Mouse (Mus musculus) heart, embryonic 13.5 days (tissue): ENCODE measurements at regions not wholly inside any gene's neighbourhood (a gene's known extent, or its start where the extent isn't known, plus 50 kb on each side); places are given as distances from the start of the nearest gene placed in this dataset.
A peak's percentile ranks its signal among the peaks of the same experiment; 100 is the strongest.

ENCODE experiments used
- ATAC-seq: fragments of 200-750 bp; cut with Nextera tagmentation; 2 replicates; pipeline ENCODE4 v1.8.0; 2017; ENCODE audit warnings: moderate TSS enrichment; ENCODE audit not compliant: insufficient number of reproducible peaks, low FRiP score, low TSS enrichment; ENCODE audit errors: extremely low read depth
- H3K27ac ChIP-seq: fragments of 300-500 bp; sonication (generic); replicated peaks from 2 replicates; pipeline ENCODE4 v1.5.1; 2015; ENCODE audit warnings: moderate library complexity, mild to moderate bottlenecking, inconsistent platforms
- H3K27me3 ChIP-seq: fragments of 300-500 bp; sonication (generic); replicated peaks from 2 replicates; pipeline ENCODE4 v1.6.1; 2015; ENCODE audit warnings: mild to moderate bottlenecking, inconsistent platforms
- H3K36me3 ChIP-seq: fragments of 300-500 bp; sonication (generic); 2 replicates; pipeline ENCODE4 v1.6.1; 2015; ENCODE audit warnings: mild to moderate bottlenecking, inconsistent platforms
- H3K4me1 ChIP-seq: fragments of 300-500 bp; sonication (generic); 2 replicates; pipeline ENCODE4 v1.6.1; 2015; ENCODE audit warnings: inconsistent platforms
- H3K4me2 ChIP-seq: fragments of 300-500 bp; sonication (generic); 2 replicates; pipeline ENCODE4 v1.6.1; 2015; ENCODE audit warnings: inconsistent platforms, mild to moderate bottlenecking, moderate library complexity
- H3K4me3 ChIP-seq: fragments of 300-500 bp; sonication (generic); 2 replicates; pipeline ENCODE4 v1.5.1; 2015; ENCODE audit warnings: moderate library complexity, mild to moderate bottlenecking, inconsistent platforms
- H3K9ac ChIP-seq: fragments of 300-500 bp; sonication (generic); 2 replicates; pipeline ENCODE4 v1.6.1; 2015; ENCODE audit warnings: inconsistent platforms, mild to moderate bottlenecking, moderate library complexity
- H3K9me3 ChIP-seq: fragments of 300-500 bp; sonication (generic); 2 replicates; pipeline ENCODE4 v1.6.1; 2016; ENCODE audit warnings: inconsistent platforms
- WGBS: fragments of 180-500 bp; shearing (Covaris S2); methylation state at CpG from one replicate; pipeline ENCODE4 v1.1.7; 2015; ENCODE audit warnings: mixed read lengths; 5-methylcytosine and 5-hydroxymethylcytosine counted together

DNA sequence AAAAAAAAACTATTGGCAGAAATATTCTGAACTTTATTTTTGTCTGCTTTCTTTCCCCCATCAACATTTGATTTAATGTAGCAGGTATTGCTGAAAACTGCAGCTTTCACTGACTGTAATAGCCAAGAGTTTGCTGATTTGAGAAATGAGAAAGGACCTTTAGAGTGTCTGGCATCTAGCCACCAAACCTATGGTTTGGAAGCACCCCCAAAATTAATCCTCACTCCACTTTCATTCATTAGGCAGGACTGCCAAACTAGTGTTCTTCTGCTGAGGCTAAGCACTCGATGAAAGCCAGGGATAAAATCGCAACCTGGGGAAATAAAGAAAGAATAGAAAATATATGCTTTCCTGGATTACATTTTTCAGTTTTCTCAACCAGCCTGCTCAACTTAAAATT is 320.4 kb downstream of the Atp6ap1l start:
- no peaks in the 10 kb centered on the region for H3K9me3 ChIP-seq
- no peak overlapping the region for H3K9ac ChIP-seq
- WGBS, result 77% methylated on average over 2 of the region's 2 CpGs
- no peaks in the 10 kb centered on the region for H3K36me3 ChIP-seq
- H3K27ac ChIP-seq, result no peak overlapping the region
- H3K4me2 ChIP-seq, result no peak overlapping the region
- H3K4me1 ChIP-seq, result no peaks in the 10 kb centered on the region
- ATAC-seq, result no peak
- no peaks in the 10 kb centered on the region for H3K27me3 ChIP-seq
- H3K4me3 ChIP-seq, result no peak overlapping the region

GRCm38 (mm10) chr13:90575371-90575770 is 329.8 kb downstream of the Atp6ap1l start:
- no peaks in the 10 kb centered on the region for H3K27me3 ChIP-seq
- H3K36me3 ChIP-seq, result no peaks in the 10 kb centered on the region
- 80% methylated on average over 2 of the region's 2 CpGs for WGBS
- H3K9me3 ChIP-seq, result no peaks in the 10 kb centered on the region
- no peaks in the 10 kb centered on the region for H3K4me1 ChIP-seq
- no peak overlapping the region for H3K4me2 ChIP-seq
- H3K9ac ChIP-seq, result no peak overlapping the region
- ATAC-seq, result no peak
- H3K4me3 ChIP-seq, result no peak overlapping the region
- H3K27ac ChIP-seq, result no peak overlapping the region

DNA sequence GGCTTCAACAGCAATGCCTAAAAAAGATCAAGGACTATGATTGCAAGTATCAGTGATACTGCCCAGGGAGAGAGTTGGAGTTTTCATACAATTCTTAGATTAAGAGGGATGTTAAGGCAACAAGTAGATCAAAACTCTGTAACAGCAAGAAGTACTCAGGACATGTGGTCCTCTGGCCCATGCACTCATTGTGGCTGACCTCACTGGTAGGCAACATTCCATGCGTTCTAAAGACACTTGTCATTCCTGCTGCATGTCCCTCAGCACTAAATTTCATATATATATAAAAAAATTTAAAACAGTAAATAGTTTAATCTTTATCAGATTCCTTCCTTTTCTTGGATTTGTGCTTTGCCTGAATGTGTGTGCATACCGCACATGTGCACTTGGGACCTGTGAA is 332.6 kb downstream of the Atp6ap1l start:
- WGBS, result 86% methylated on average over 2 of the region's 2 CpGs
- no peak for ATAC-seq
- Histone ChIP-seq H3K4me1 (no peaks in the 10 kb centered on the region), H3K36me3 (no peaks in the 10 kb centered on the region), H3K9ac (no peak overlapping the region), H3K4me3 (no peak overlapping the region), H3K9me3 (no peaks in the 10 kb centered on the region), H3K4me2 (no peak overlapping the region), H3K27me3 (no peaks in the 10 kb centered on the region), H3K27ac (no peak overlapping the region)

GRCm38 (mm10) chr13:90563183-90563840 is 341.8 kb downstream of the Atp6ap1l start:
- WGBS, result 81% methylated on average over 1 of the region's 1 CpGs
- H3K9me3 ChIP-seq, result no peaks in the 10 kb centered on the region
- no peak for ATAC-seq

GRCm38 (mm10) chr13:90560095-90560494 is 345.1 kb downstream of the Atp6ap1l start:
- Histone ChIP-seq H3K4me2 (no peak overlapping the region), H3K27me3 (no peaks in the 10 kb centered on the region), H3K36me3 (no peaks in the 10 kb centered on the region), H3K27ac (0 out of 2 replicates have a peak overlapping the region, but pooled peaks have one; percentile 42), H3K4me1 (no peaks in the 10 kb centered on the region), H3K4me3 (no peak overlapping the region), H3K9ac (no peak overlapping the region), H3K9me3 (no peaks in the 10 kb centered on the region)
- 57% methylated on average over 1 of the region's 1 CpGs for WGBS
- no peak for ATAC-seq

More at GRCm38 (mm10) chr13:90563183-90563840, 341.8 kb downstream of the Atp6ap1l start:
- H3K27ac ChIP-seq, result no peak overlapping the region
- no peak overlapping the region for H3K9ac ChIP-seq
- no peak overlapping the region for H3K4me3 ChIP-seq
- no peaks in the 10 kb centered on the region for H3K27me3 ChIP-seq
- no peak overlapping the region for H3K4me2 ChIP-seq
- H3K4me1 ChIP-seq, result no peaks in the 10 kb centered on the region
- H3K36me3 ChIP-seq, result no peaks in the 10 kb centered on the region

DNA sequence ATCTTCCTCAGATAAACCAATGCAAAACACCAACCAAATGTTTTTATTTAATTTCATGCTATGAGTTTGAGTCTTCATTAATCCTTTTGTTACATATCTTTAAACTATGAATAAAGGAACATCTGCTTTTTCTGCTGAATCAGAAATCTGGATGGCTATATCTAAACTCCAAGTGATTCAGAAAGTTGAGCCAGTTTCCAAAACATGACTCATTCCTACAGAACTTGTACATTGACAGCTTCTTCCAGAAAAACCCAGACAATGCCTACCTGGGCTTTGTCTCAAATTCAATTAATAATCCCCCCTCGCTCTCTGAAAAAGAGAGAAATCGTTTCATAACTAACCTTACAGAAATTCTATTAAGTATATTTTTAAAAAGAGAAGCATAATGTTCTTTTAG is 345.7 kb downstream of the Atp6ap1l start:
- no peaks in the 10 kb centered on the region for H3K27me3 ChIP-seq
- no peaks in the 10 kb centered on the region for H3K36me3 ChIP-seq
- 90% methylated on average over 2 of the region's 2 CpGs for WGBS
- H3K4me1 ChIP-seq, result no peaks in the 10 kb centered on the region
- no peaks in the 10 kb centered on the region for H3K9me3 ChIP-seq
- H3K27ac ChIP-seq, result no peak overlapping the region
- no peak for ATAC-seq
- no peak overlapping the region for H3K4me3 ChIP-seq
- no peak overlapping the region for H3K9ac ChIP-seq
- H3K4me2 ChIP-seq, result no peak overlapping the region

GRCm38 (mm10) chr13:90551166-90551565 is 354.0 kb downstream of the Atp6ap1l start:
- no peak overlapping the region for H3K4me3 ChIP-seq
- no peaks in the 10 kb centered on the region for H3K27me3 ChIP-seq
- H3K4me2 ChIP-seq, result no peak overlapping the region
- WGBS, result 73% methylated on average over 2 of the region's 2 CpGs
- H3K4me1 ChIP-seq, result no peaks in the 10 kb centered on the region
- ATAC-seq, result no peak
- no peaks in the 10 kb centered on the region for H3K9me3 ChIP-seq
- H3K9ac ChIP-seq, result no peak overlapping the region
- H3K36me3 ChIP-seq, result no peaks in the 10 kb centered on the region
- no peak overlapping the region for H3K27ac ChIP-seq

GRCm38 (mm10) chr13:90546288-90547035 is 358.7 kb downstream of the Atp6ap1l start:
- H3K4me3 ChIP-seq, result no peak overlapping the region
- H3K36me3 ChIP-seq, result no peaks in the 10 kb centered on the region
- no peak overlapping the region for H3K9ac ChIP-seq
- no peaks in the 10 kb centered on the region for H3K27me3 ChIP-seq
- WGBS, result 92% methylated on average over 1 of the region's 1 CpGs
- H3K4me1 ChIP-seq, result no peaks in the 10 kb centered on the region
- H3K9me3 ChIP-seq, result no peaks in the 10 kb centered on the region
- no peak overlapping the region for H3K27ac ChIP-seq
- no peak overlapping the region for H3K4me2 ChIP-seq
- no peak for ATAC-seq

DNA sequence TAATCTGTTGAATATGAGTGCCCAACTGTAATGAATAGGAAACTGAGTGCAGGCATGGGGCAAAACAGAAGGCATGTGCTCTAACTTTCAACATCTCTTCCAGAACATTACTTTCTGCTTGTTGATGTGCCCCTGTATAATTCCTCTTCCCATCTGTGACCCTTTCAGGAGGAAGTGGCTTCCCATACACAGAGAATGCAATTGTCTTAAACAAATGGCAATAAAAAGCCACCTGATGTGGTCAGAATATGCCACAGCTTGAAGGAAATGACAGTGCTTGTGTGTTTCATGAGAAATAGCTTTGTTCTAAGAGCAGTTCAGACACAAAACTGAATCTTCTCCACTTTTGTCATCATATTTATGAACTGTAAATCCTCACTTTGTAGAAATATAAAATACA is 359.3 kb downstream of the Atp6ap1l start:
- H3K4me1 ChIP-seq, result no peaks in the 10 kb centered on the region
- no peaks in the 10 kb centered on the region for H3K36me3 ChIP-seq
- no peak for ATAC-seq
- no peaks in the 10 kb centered on the region for H3K9me3 ChIP-seq
- H3K9ac ChIP-seq, result no peak overlapping the region
- H3K4me2 ChIP-seq, result no peak overlapping the region
- H3K27me3 ChIP-seq, result no peaks in the 10 kb centered on the region
- H3K27ac ChIP-seq, result no peak overlapping the region
- no peak overlapping the region for H3K4me3 ChIP-seq

DNA sequence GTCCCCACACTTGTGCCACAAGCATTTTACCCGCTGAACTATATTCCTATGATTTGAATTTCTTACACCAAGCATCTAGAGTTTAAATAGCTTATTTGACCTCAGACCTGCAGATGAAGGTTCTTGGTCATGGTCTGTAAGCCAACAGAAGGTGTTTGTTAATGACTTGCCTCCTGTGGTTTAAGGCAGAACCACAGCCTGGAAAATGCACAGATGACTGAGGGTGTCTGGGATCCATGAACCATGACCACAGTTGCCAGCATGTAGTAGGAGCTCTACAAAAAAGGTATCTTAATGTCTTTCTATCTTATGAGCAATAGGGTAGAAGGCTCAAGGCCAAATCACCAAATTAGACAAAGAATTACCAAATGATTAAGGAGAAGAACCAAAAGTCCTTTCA is 367.6 kb downstream of the Atp6ap1l start:
- WGBS, result 76% methylated on average over 1 of the region's 1 CpGs
- no peak for ATAC-seq
- Histone ChIP-seq H3K27me3 (no peaks in the 10 kb centered on the region), H3K4me1 (no peaks in the 10 kb centered on the region), H3K9ac (no peak overlapping the region), H3K4me2 (no peak overlapping the region), H3K9me3 (peaks cover 5% of the 10 kb centered on the region), H3K4me3 (no peak overlapping the region), H3K27ac (no peak overlapping the region), H3K36me3 (no peaks in the 10 kb centered on the region)

- H3K9me3 ChIP-seq, result no peaks in the 10 kb centered on the region
- no peaks in the 10 kb centered on the region for H3K36me3 ChIP-seq
- no peak overlapping the region for H3K27ac ChIP-seq
- H3K4me3 ChIP-seq, result no peak overlapping the region
- no peak overlapping the region for H3K4me2 ChIP-seq
- 77% methylated on average over 3 of the region's 3 CpGs for WGBS
- no peak overlapping the region for H3K9ac ChIP-seq
- no peak for ATAC-seq
- peaks cover 1% of the 10 kb centered on the region for H3K4me1 ChIP-seq
- H3K27me3 ChIP-seq, result no peaks in the 10 kb centered on the region
Observed at GRCm38 (mm10) chr13:90526998-90527397, 378.2 kb downstream of the Atp6ap1l start.

GRCm38 (mm10) chr13:90525801-90526200 is 379.4 kb downstream of the Atp6ap1l start:
- Histone ChIP-seq H3K4me3 (no peak overlapping the region), H3K4me1 (peaks cover 13% of the 10 kb centered on the region), H3K9ac (no peak overlapping the region), H3K9me3 (no peaks in the 10 kb centered on the region), H3K27ac (no peak overlapping the region), H3K36me3 (no peaks in the 10 kb centered on the region), H3K27me3 (no peaks in the 10 kb centered on the region), H3K4me2 (no peak overlapping the region)
- ATAC-seq, result no peak
- 80% methylated on average over 2 of the region's 2 CpGs for WGBS
